Mouse (Mus musculus) MEL (cell line): ENCODE measurements around the gene Ddx6.

Source experiments
- CHD2 ChIP-seq: IDR thresholded peaks from 2 replicates; pipeline ENCODE4 v1.6.1; 2011; ENCODE audit warnings: low read length, improper control_type of control experiment
- CTCF ChIP-seq, 3 experiments: IDR thresholded peaks in 2 of 3; conservative IDR thresholded peaks in 1 of 3; 2 replicates each; pipeline ENCODE4 v1.5.1; 2011 to 2012; ENCODE audit warnings: low read length in 3 of 3, low read depth in 2 of 3, mild to moderate bottlenecking in 2 of 3, improper control_type of control experiment in 1 of 3, inconsistent platforms in 1 of 3, mixed read lengths in 1 of 3, moderate library complexity in 1 of 3; ENCODE audit not compliant: control insufficient read depth in 1 of 3, insufficient read depth in 1 of 3, poor library complexity in 1 of 3, severe bottlenecking in 1 of 3
- ETS1 ChIP-seq: IDR thresholded peaks from 2 replicates; pipeline ENCODE4 v1.6.1; 2012; ENCODE audit warnings: low read depth, mild to moderate bottlenecking, inconsistent platforms, low read length, improper control_type of control experiment, moderate library complexity
- MAFK ChIP-seq: IDR thresholded peaks from 2 replicates; pipeline ENCODE4 v1.6.1; 2011; ENCODE audit warnings: low read depth, mild to moderate bottlenecking, low read length, improper control_type of control experiment, borderline replicate concordance
- MAZ ChIP-seq: IDR thresholded peaks from 2 replicates; pipeline ENCODE4 v1.6.1; 2012; ENCODE audit warnings: low read depth, mild to moderate bottlenecking, inconsistent platforms, low read length, improper control_type of control experiment
- POLR2A ChIP-seq, 2 experiments: IDR thresholded peaks; 2 replicates each; pipeline ENCODE4 v1.6.1; 2011 to 2012; ENCODE audit warnings: low read length in 2 of 2, mild to moderate bottlenecking in 2 of 2, control low read depth in 1 of 2, improper control_type of control experiment in 1 of 2, low read depth in 1 of 2, moderate library complexity in 1 of 2; ENCODE audit not compliant: control insufficient read depth in 1 of 2, insufficient read depth in 1 of 2, poor library complexity in 1 of 2
- POLR2AphosphoS2 ChIP-seq: IDR thresholded peaks from 2 replicates; pipeline ENCODE4 v1.6.1; 2011; ENCODE audit warnings: low read length, improper control_type of control experiment
- SMC3 ChIP-seq: IDR thresholded peaks from 2 replicates; pipeline ENCODE4 v1.6.1; 2011; ENCODE audit warnings: low read depth, low read length, improper control_type of control experiment

GRCm38 (mm10) chr9:44671416-44671815, 66.7 kb downstream of the Ddx6 start:
- TF ChIP-seq MAFK (no peak), CTCF (IDR thresholded peaks at IDR 0.05 in 2 of 3, conservative IDR thresholded peaks at IDR 0.05 in 1 of 3; ENCODE audit: control insufficient read depth in 1 of 3, insufficient read depth in 1 of 3, low read depth in 2 of 3, low read length in 3 of 3, poor library complexity in 1 of 3, severe bottlenecking in 1 of 3) (no peak), POLR2A (IDR thresholded peaks at IDR 0.05; ENCODE audit: control insufficient read depth in 1 of 2, insufficient read depth in 1 of 2, low read depth in 1 of 2, low read length in 2 of 2, poor library complexity in 1 of 2) (no peak), CHD2 (no peak), POLR2AphosphoS2 (no peak), SMC3 (no peak), ETS1 (no peak), MAZ (no peak)
